Mouse (Mus musculus) heart, postnatal 0 days (tissue): ENCODE data around the gene Cldn14.

Experiments used
- CTCF ChIP-seq: IDR thresholded peaks from 2 replicates; pipeline ENCODE4 v1.5.1; 2016; ENCODE audit warnings: antibody characterized with exemption, control low read depth, low read depth
- EP300 ChIP-seq: IDR thresholded peaks from 2 replicates; pipeline ENCODE4 v1.6.1; 2016; ENCODE audit warnings: antibody characterized with exemption, low read depth

DNA sequence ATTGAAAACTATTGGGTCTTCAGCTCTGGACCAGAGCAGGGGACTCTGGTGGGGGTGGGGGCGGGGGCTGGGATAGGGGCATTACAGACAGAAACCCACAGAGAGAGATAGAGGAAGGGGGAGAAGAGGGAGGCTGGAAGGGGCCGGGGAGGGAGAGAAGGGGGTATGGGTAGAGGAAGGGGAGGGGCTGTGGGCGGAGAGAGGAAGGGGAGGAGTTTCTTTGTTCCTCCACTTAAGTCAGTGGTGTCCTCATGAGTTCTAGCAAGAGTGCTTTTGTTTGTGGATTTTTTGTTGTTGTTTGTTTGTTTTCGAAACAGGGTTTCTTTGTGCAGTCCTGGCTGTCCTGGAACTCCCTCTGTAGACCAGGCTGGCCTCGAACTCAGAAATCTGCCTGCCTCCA lies 35.1 kb downstream of the Cldn14 start:
- TF ChIP-seq CTCF (no peak), EP300 (no peak)
